In genomic region chr7:80171345-80171744, GRCm38 (mm10) we compare ENCODE assay signal across 8 mouse cellular contexts. TPM values are rescaled to one million over a fixed set of nuclear protein-coding genes. Genes with fewer than 3 reads are reported as not detected.
A peak's percentile ranks its signal among the peaks of the same experiment; 100 is the strongest.
DNase-seq lines count a peak whose midpoint lies in the region; ATAC-seq lines count a peak whose summit lies in the region.

No protein-coding gene starts in this region.

- 0 out of 2 replicates have a peak, but pooled peaks have one; percentile 25 for ATAC-seq in kidney, embryonic 14.5 days (ENCODE audit: low FRiP score, low TSS enrichment)
- ATAC-seq in forebrain, embryonic 14.5 days: no peak
- peak; percentile 16; the same call in 1 of the 2 replicates for ATAC-seq in intestine, embryonic 14.5 days (replicated peaks; ENCODE audit: low FRiP score, low TSS enrichment, low read depth)
- peak; percentile 50; the same call in 1 of the 2 replicates for ATAC-seq in midbrain, embryonic 13.5 days

- H3K27me3 ChIP-seq in kidney, embryonic 14.5 days (ENCODE audit: control insufficient read depth, insufficient read depth, low read length): no peaks in the 10 kb centered on the region
- no peaks in the 10 kb centered on the region for H3K27me3 ChIP-seq in forebrain, embryonic 14.5 days (replicated peaks; ENCODE audit: control insufficient read depth, insufficient read depth, low read length)
- H3K27me3 ChIP-seq in intestine, embryonic 14.5 days (replicated peaks; ENCODE audit: control insufficient read depth, insufficient read depth, low read length): no peaks in the 10 kb centered on the region
- no peaks in the 10 kb centered on the region for H3K27me3 ChIP-seq in midbrain, embryonic 13.5 days

- DNase-seq in kidney, adult 8-10 months: no peak
- DNase-seq in adrenal gland, adult (ENCODE audit: inconsistent age in 2 of 2, low spot score in 1 of 2): peak; percentile 87 to 89
- peak; percentile 52 for DNase-seq in forebrain, embryonic 14.5 days (ENCODE audit: low spot score)
- peak; percentile 70 for DNase-seq in intestine, embryonic 14.5 days (ENCODE audit: low spot score)
- no peak for DNase-seq in thymus, postnatal 25 days
- DNase-seq in liver: no peak

- peaks cover 8% of the 10 kb centered on the region; the same call in 1 of the 2 replicates for H3K4me1 ChIP-seq in kidney, embryonic 14.5 days (ENCODE audit: control insufficient read depth, insufficient read depth, low read length)
- no peaks in the 10 kb centered on the region for H3K4me1 ChIP-seq in forebrain, embryonic 14.5 days (ENCODE audit: control insufficient read depth, insufficient read depth, low read length)
- H3K4me1 ChIP-seq in intestine, embryonic 14.5 days (replicated peaks; ENCODE audit: control insufficient read depth, insufficient read depth, low read length): peaks cover 20% of the 10 kb centered on the region
- peaks cover 8% of the 10 kb centered on the region; the same call in 1 of the 2 replicates for H3K4me1 ChIP-seq in midbrain, embryonic 13.5 days (replicated peaks)

- H3K36me3 ChIP-seq in kidney, embryonic 14.5 days (ENCODE audit: control insufficient read depth, insufficient read depth, low read length): no peaks in the 10 kb centered on the region
- H3K36me3 ChIP-seq in forebrain, embryonic 14.5 days (ENCODE audit: control insufficient read depth, insufficient read depth, low read length): no peaks in the 10 kb centered on the region
- no peaks in the 10 kb centered on the region for H3K36me3 ChIP-seq in intestine, embryonic 14.5 days (ENCODE audit: control insufficient read depth, insufficient read depth, low read length)
- H3K36me3 ChIP-seq in midbrain, embryonic 13.5 days: no peaks in the 10 kb centered on the region

- H3K27ac ChIP-seq in kidney, embryonic 14.5 days (ENCODE audit: low read depth, low read length): no peak overlapping the region
- no peak overlapping the region for H3K27ac ChIP-seq in forebrain, embryonic 14.5 days (ENCODE audit: low read depth, low read length)
- H3K27ac ChIP-seq in intestine, embryonic 14.5 days (ENCODE audit: low read depth): peak overlapping the region; percentile 79
- H3K27ac ChIP-seq in midbrain, embryonic 13.5 days: peak overlapping the region; percentile 20

- no peaks in the 10 kb centered on the region for H3K9me3 ChIP-seq in kidney, embryonic 14.5 days (ENCODE audit: control insufficient read depth, low read length)
- no peaks in the 10 kb centered on the region for H3K9me3 ChIP-seq in forebrain, embryonic 14.5 days (replicated peaks; ENCODE audit: control insufficient read depth, low read length)
- no peaks in the 10 kb centered on the region for H3K9me3 ChIP-seq in intestine, embryonic 14.5 days (ENCODE audit: control insufficient read depth, low read length)
- no peaks in the 10 kb centered on the region for H3K9me3 ChIP-seq in midbrain, embryonic 13.5 days

- H3K4me2 ChIP-seq in kidney, embryonic 14.5 days (replicated peaks; ENCODE audit: low read depth, low read length): no peak overlapping the region
- no peak overlapping the region for H3K4me2 ChIP-seq in forebrain, embryonic 14.5 days (ENCODE audit: low read length)
- peak overlapping the region; percentile 26; the same call in 1 of the 2 replicates for H3K4me2 ChIP-seq in intestine, embryonic 14.5 days (ENCODE audit: low read length)
- H3K4me2 ChIP-seq in midbrain, embryonic 13.5 days (replicated peaks): no peak overlapping the region

- no peak overlapping the region for H3K9ac ChIP-seq in kidney, embryonic 14.5 days (ENCODE audit: low read depth, low read length)
- no peak overlapping the region for H3K9ac ChIP-seq in forebrain, embryonic 14.5 days (ENCODE audit: low read length)
- no peak overlapping the region for H3K9ac ChIP-seq in intestine, embryonic 14.5 days (ENCODE audit: low read length)
- 0 out of 2 replicates have a peak overlapping the region, but pooled peaks have one; percentile 28 for H3K9ac ChIP-seq in midbrain, embryonic 13.5 days (replicated peaks)

- WGBS in kidney, embryonic 14.5 days: 39% methylated on average over 8 of the region's 8 CpGs
- WGBS in forebrain, embryonic 14.5 days: 44% methylated on average over 8 of the region's 8 CpGs
- WGBS in intestine, embryonic 14.5 days: 28% methylated on average over 8 of the region's 8 CpGs
- WGBS in midbrain, embryonic 13.5 days: 45% methylated on average over 8 of the region's 8 CpGs

- no peak overlapping the region for H3K4me3 ChIP-seq in kidney, embryonic 14.5 days (ENCODE audit: low read length)
- H3K4me3 ChIP-seq in forebrain, embryonic 14.5 days (ENCODE audit: low read depth, low read length): no peak overlapping the region
- H3K4me3 ChIP-seq in intestine, embryonic 14.5 days (ENCODE audit: low read depth, low read length): no peak overlapping the region
- no peak overlapping the region for H3K4me3 ChIP-seq in midbrain, embryonic 13.5 days (replicated peaks)

RNA-seq across cellular contexts. Expression of gene Sema4b, which starts 15.3 kb away (rescaled TPM):
- 13.0 and 19.9 TPM in 2 replicates for polyA plus RNA-seq in kidney, embryonic 14.5 days (2014; fragmentation: Nextera tagmentation; extraction: Ambion mirVana)
- 11.6 and 12.8 TPM in 2 replicates for polyA plus RNA-seq in forebrain, embryonic 14.5 days (2014; fragmentation: Nextera tagmentation; extraction: Ambion mirVana)
- 15.1 and 15.9 TPM in 2 replicates for polyA plus RNA-seq in intestine, embryonic 14.5 days (2014; fragmentation: Nextera tagmentation; extraction: Ambion mirVana)
- polyA plus RNA-seq in midbrain, embryonic 13.5 days (2015; fragmentation: Nextera tagmentation; extraction: Ambion mirVana): 22.8 and 24.0 TPM in 2 replicates

RNA-seq across cellular contexts. Expression of gene Idh2, which starts 56.2 kb away (rescaled TPM):
- polyA plus RNA-seq in kidney, embryonic 14.5 days (2014; fragmentation: Nextera tagmentation; extraction: Ambion mirVana): 549 and 658 TPM in 2 replicates
- 315 and 338 TPM in 2 replicates for polyA plus RNA-seq in forebrain, embryonic 14.5 days (2014; fragmentation: Nextera tagmentation; extraction: Ambion mirVana)
- 603 and 627 TPM in 2 replicates for polyA plus RNA-seq in intestine, embryonic 14.5 days (2014; fragmentation: Nextera tagmentation; extraction: Ambion mirVana)
- 291 and 296 TPM in 2 replicates for polyA plus RNA-seq in midbrain, embryonic 13.5 days (2015; fragmentation: Nextera tagmentation; extraction: Ambion mirVana)

Comparison
In these comparisons a context has a peak if more than half of its experiments do, and no peak if none do; other contexts are left out.
1. H3K27ac ChIP-seq: peak in intestine, embryonic 14.5 days (single experiment) and midbrain, embryonic 13.5 days (single experiment); none in kidney, embryonic 14.5 days (single experiment) and forebrain, embryonic 14.5 days (single experiment).
2. DNase-seq: peak in adrenal gland, adult (2 of 2), forebrain, embryonic 14.5 days (single experiment) and intestine, embryonic 14.5 days (single experiment); none in kidney, adult 8-10 months (0 of 2), thymus, postnatal 25 days (single experiment) and liver (single experiment).